Mouse (Mus musculus): ENCODE data around the gene Kif2c.

The Kif2c gene

GRCm38 (mm10) chr4:117113237-117113636 lies 69.2 kb downstream of the Kif2c start:
- no peak for DNase-seq

- DNase-seq = no peak
Observed at GRCm38 (mm10) chr4:117110985-117111384, 71.5 kb downstream of the Kif2c start.

- peak; percentile 36 for DNase-seq
Observed at GRCm38 (mm10) chr4:117110249-117110648, 72.2 kb downstream of the Kif2c start.

All from thymus, postnatal 25 days (tissue).